Mouse (Mus musculus): ENCODE results near the gene Synrg. TPM values are rescaled to one million over a fixed set of nuclear protein-coding genes. Genes with fewer than 3 reads are reported as not detected.

Gene Synrg
- polyA plus RNA-seq, 1 experiment from 2014 or later: 11.6 TPM

DNA sequence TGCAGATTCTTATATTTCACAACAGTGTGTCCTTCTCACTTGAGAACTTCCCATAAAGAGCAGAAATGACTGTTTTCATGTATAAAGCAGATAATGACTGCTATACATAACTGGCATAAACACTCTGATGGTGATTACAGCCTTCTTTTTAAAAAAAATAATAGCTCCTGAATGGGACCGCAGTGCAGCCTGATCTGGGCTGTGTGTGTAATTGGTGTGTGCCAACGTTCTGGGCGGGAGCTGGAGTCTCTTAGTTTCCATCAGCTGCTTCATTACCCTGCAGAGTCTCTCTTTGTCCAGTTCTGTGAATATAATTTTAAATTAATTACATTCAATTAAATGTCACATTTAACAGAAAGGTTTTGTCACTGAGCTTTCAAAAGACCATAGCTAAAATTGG, 34.8 kb downstream of the Synrg start:
- H3K27me3 ChIP-seq (ENCODE audit: control insufficient read depth, insufficient read depth, low read length): no peaks in the 10 kb centered on the region
- 89% methylated on average over 3 of the region's 3 CpGs for WGBS
- no peak overlapping the region for H3K4me3 ChIP-seq (ENCODE audit: low read length)
- no peak for ATAC-seq (ENCODE audit: low FRiP score, low TSS enrichment)
- peaks cover 35% of the 10 kb centered on the region for H3K36me3 ChIP-seq (ENCODE audit: control insufficient read depth, insufficient read depth, low read length)
- no peaks in the 10 kb centered on the region for H3K9me3 ChIP-seq (ENCODE audit: control insufficient read depth, low read length)
- no peak overlapping the region for H3K27ac ChIP-seq (ENCODE audit: low read depth, low read length)
- no peak overlapping the region for H3K4me2 ChIP-seq (replicated peaks; ENCODE audit: low read depth, low read length)
- no peak overlapping the region for H3K9ac ChIP-seq (ENCODE audit: low read depth, low read length)
- no peaks in the 10 kb centered on the region for H3K4me1 ChIP-seq (ENCODE audit: control insufficient read depth, insufficient read depth, low read length)

DNA sequence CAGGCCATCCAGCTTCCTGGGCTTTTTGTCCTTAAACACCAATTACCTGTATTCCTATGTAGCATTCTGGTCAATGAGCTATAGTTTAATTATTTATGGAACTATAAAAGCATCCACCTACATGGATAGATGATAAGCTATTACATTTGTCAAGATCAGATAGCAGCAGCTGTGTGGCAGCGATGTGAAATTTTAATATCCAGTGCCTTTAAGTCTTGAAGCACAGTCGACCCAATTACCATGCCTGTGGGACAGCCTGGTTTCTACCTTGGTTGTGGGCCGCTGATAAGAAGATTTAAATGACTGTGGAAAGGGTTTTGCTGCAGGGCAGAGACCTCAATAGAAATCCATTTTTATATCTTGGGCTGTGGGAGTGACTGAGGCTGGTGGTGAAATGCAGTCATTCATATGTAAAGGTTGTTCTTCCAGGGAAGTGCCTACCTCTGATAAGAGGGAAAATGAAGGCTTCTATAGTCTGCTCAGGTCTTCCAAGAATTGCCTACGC, 35.2 kb downstream of the Synrg start:
- H3K27me3 ChIP-seq (ENCODE audit: control insufficient read depth, insufficient read depth, low read length): no peaks in the 10 kb centered on the region
- no peaks in the 10 kb centered on the region for H3K4me1 ChIP-seq (ENCODE audit: control insufficient read depth, insufficient read depth, low read length)
- 88% methylated on average over 4 of the region's 4 CpGs for WGBS
- peaks cover 34% of the 10 kb centered on the region for H3K36me3 ChIP-seq (ENCODE audit: control insufficient read depth, insufficient read depth, low read length)
- ATAC-seq (ENCODE audit: low FRiP score, low TSS enrichment): no peak
- H3K9me3 ChIP-seq (ENCODE audit: control insufficient read depth, low read length): no peaks in the 10 kb centered on the region
- no peak overlapping the region for H3K27ac ChIP-seq (ENCODE audit: low read depth, low read length)
- H3K4me3 ChIP-seq (ENCODE audit: low read length): no peak overlapping the region
- no peak overlapping the region for H3K4me2 ChIP-seq (replicated peaks; ENCODE audit: low read depth, low read length)
- no peak overlapping the region for H3K9ac ChIP-seq (ENCODE audit: low read depth, low read length)

DNA sequence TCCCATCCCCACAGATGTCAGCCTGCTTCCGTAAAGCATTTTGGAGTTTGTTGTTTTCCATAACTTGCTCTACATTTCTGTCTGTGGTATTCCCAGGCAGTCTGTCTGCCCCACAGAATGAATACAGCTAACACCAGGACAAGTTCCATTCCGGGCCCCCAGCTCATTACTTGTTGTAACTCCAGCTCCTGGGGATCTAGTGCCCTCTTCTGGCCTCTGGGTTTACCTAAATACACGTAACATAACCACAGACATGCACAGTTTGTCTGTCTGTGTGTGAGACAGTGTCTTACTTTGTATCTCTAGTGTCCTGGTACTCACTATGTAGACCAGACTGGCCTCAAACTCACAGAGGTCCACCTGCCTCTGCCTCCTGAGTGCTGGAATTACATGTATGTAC, 37.0 kb downstream of the Synrg start:
- Histone ChIP-seq H3K4me3 (ENCODE audit: low read length) (no peak overlapping the region), H3K27me3 (ENCODE audit: control insufficient read depth, insufficient read depth, low read length) (no peaks in the 10 kb centered on the region), H3K9me3 (ENCODE audit: control insufficient read depth, low read length) (no peaks in the 10 kb centered on the region), H3K9ac (ENCODE audit: low read depth, low read length) (no peak overlapping the region), H3K27ac (ENCODE audit: low read depth, low read length) (no peak overlapping the region), H3K36me3 (ENCODE audit: control insufficient read depth, insufficient read depth, low read length) (peaks cover 33% of the 10 kb centered on the region), H3K4me2 (replicated peaks; ENCODE audit: low read depth, low read length) (no peak overlapping the region), H3K4me1 (ENCODE audit: control insufficient read depth, insufficient read depth, low read length) (no peaks in the 10 kb centered on the region)
- WGBS: 87% methylated on average over 3 of the region's 3 CpGs
- no peak for ATAC-seq (ENCODE audit: low FRiP score, low TSS enrichment)

DNA sequence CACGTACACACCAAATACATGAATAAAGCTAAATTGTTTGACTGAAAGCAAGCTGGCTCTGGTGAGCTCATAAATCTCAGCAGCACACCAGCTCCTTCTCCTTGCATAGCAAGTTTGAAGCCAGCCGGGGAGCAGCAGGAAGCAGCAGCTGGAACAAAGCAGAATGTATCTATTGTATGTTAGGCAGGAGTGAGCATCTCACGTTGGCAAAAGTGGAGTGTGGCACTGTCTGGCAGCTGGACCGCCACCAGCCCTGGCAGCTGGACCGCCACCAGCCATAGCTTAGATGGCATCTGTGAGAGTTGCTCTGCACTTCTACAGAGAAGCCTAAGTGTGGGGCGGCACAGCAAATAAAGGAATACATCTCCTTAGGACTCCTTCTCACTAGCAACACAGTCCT, 39.8 kb downstream of the Synrg start:
- WGBS: 89% methylated on average over 6 of the region's 6 CpGs
- H3K27ac ChIP-seq (ENCODE audit: low read depth, low read length): no peak overlapping the region
- no peaks in the 10 kb centered on the region for H3K27me3 ChIP-seq (ENCODE audit: control insufficient read depth, insufficient read depth, low read length)
- no peak overlapping the region for H3K4me2 ChIP-seq (replicated peaks; ENCODE audit: low read depth, low read length)
- no peaks in the 10 kb centered on the region for H3K9me3 ChIP-seq (ENCODE audit: control insufficient read depth, low read length)
- peaks cover 31% of the 10 kb centered on the region; the same call in 1 of the 2 replicates for H3K36me3 ChIP-seq (ENCODE audit: control insufficient read depth, insufficient read depth, low read length)
- H3K9ac ChIP-seq (ENCODE audit: low read depth, low read length): no peak overlapping the region
- no peak overlapping the region for H3K4me3 ChIP-seq (ENCODE audit: low read length)
- ATAC-seq (ENCODE audit: low FRiP score, low TSS enrichment): no peak
- H3K4me1 ChIP-seq (ENCODE audit: control insufficient read depth, insufficient read depth, low read length): no peaks in the 10 kb centered on the region

DNA sequence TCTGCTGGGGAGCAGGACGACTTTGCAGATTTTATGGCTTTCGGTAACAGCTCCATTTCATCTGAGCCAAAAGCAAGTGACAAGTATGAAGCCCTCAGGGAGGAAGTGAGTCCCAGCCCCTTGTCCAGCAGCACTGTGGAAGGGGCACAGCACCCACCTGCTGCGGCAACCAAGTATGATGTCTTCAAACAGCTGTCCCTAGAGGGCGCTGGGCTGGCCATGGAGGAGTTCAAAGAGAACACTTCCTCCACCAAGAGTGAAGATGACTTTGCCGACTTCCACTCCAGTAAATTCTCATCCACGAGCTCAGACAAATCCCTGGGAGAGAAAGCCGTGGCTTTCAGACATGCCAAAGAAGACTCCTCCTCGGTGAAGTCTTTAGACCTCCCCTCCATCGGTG, 44.8 kb downstream of the Synrg start:
- no peak overlapping the region for H3K4me3 ChIP-seq (ENCODE audit: low read length)
- no peaks in the 10 kb centered on the region for H3K4me1 ChIP-seq (ENCODE audit: control insufficient read depth, insufficient read depth, low read length)
- no peaks in the 10 kb centered on the region for H3K9me3 ChIP-seq (ENCODE audit: control insufficient read depth, low read length)
- H3K27me3 ChIP-seq (ENCODE audit: control insufficient read depth, insufficient read depth, low read length): no peaks in the 10 kb centered on the region
- no peak overlapping the region for H3K9ac ChIP-seq (ENCODE audit: low read depth, low read length)
- no peak for ATAC-seq (ENCODE audit: low FRiP score, low TSS enrichment)
- peaks cover 26% of the 10 kb centered on the region; the same call in 1 of the 2 replicates for H3K36me3 ChIP-seq (ENCODE audit: control insufficient read depth, insufficient read depth, low read length)
- 81% methylated on average over 9 of the region's 9 CpGs for WGBS
- H3K4me2 ChIP-seq (replicated peaks; ENCODE audit: low read depth, low read length): no peak overlapping the region
- H3K27ac ChIP-seq (ENCODE audit: low read depth, low read length): no peak overlapping the region

DNA sequence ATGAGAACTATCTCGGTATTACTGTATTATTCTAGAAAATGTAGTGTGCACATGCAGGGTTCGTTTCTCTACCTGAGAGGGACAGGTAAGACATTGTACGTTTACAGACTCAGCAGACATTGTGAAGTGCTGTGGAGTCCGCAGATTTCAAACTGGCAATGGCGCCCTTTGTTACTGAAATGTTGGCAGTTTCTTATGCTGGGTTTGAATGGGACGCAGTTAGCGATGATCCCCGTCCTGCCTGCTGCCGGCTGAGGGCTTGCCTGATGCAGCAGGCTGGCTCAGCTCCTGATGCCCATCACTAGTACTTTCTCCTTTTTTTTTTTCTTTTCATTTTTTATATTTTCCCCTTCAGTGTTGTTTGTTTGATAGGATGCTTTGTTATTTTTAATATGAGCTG, 46.2 kb downstream of the Synrg start:
- no peak overlapping the region for H3K4me3 ChIP-seq (ENCODE audit: low read length)
- H3K27me3 ChIP-seq (ENCODE audit: control insufficient read depth, insufficient read depth, low read length): no peaks in the 10 kb centered on the region
- H3K27ac ChIP-seq (ENCODE audit: low read depth, low read length): no peak overlapping the region
- no peak for ATAC-seq (ENCODE audit: low FRiP score, low TSS enrichment)
- H3K36me3 ChIP-seq (ENCODE audit: control insufficient read depth, insufficient read depth, low read length): peaks cover 20% of the 10 kb centered on the region; the same call in 1 of the 2 replicates
- H3K4me2 ChIP-seq (replicated peaks; ENCODE audit: low read depth, low read length): no peak overlapping the region
- H3K9me3 ChIP-seq (ENCODE audit: control insufficient read depth, low read length): no peaks in the 10 kb centered on the region
- no peak overlapping the region for H3K9ac ChIP-seq (ENCODE audit: low read depth, low read length)
- no peaks in the 10 kb centered on the region for H3K4me1 ChIP-seq (ENCODE audit: control insufficient read depth, insufficient read depth, low read length)
- WGBS: 84% methylated on average over 9 of the region's 9 CpGs

DNA sequence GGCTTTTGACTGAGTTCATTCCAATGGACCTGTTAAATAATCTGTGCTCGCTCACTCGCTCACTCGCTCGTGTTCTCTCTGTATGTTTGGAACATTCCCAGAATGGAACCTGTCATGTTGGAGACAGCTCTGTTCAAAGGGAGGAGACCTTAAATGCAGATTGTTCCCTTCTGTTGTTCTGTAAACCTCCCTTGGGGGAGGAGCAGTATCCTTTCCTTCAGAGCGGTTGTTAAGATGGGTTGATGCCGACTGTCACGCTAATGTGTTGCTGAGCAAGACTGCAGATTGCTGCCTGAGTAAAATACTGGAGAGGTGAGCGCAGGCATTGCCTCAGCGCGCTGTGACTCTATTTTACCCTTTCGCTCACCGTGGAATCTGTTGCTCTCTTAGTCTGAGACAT, 46.8 kb downstream of the Synrg start:
- no peak for ATAC-seq (ENCODE audit: low FRiP score, low TSS enrichment)
- H3K9ac ChIP-seq (ENCODE audit: low read depth, low read length): no peak overlapping the region
- H3K27me3 ChIP-seq (ENCODE audit: control insufficient read depth, insufficient read depth, low read length): no peaks in the 10 kb centered on the region
- no peak overlapping the region for H3K4me2 ChIP-seq (replicated peaks; ENCODE audit: low read depth, low read length)
- peaks cover 14% of the 10 kb centered on the region; the same call in 1 of the 2 replicates for H3K36me3 ChIP-seq (ENCODE audit: control insufficient read depth, insufficient read depth, low read length)
- WGBS: 34% methylated on average over 12 of the region's 12 CpGs
- no peak overlapping the region for H3K27ac ChIP-seq (ENCODE audit: low read depth, low read length)
- H3K4me1 ChIP-seq (ENCODE audit: control insufficient read depth, insufficient read depth, low read length): no peaks in the 10 kb centered on the region
- H3K4me3 ChIP-seq (ENCODE audit: low read length): no peak overlapping the region
- H3K9me3 ChIP-seq (ENCODE audit: control insufficient read depth, low read length): no peaks in the 10 kb centered on the region

DNA sequence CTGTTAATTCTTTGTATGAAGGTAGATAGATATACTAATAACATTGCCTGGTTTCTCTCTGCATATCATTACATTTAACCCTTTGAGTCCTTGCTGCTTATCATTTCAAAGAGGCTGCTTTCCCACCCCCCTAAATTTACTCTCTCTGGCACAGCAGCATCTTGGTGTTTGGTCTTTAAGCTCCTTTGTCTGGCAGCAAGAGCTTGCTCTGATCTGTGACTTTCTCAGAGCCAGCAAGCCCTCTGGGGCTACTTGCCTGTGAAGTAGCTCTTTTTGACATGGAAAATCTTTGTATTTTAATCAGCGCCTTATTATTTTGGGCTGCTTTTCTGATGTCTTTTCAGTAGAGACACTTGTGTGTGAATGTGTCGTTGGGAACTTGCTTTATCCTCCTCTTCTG, 47.3 kb downstream of the Synrg start:
- Histone ChIP-seq H3K27me3 (ENCODE audit: control insufficient read depth, insufficient read depth, low read length) (no peaks in the 10 kb centered on the region), H3K36me3 (ENCODE audit: control insufficient read depth, insufficient read depth, low read length) (peaks cover 14% of the 10 kb centered on the region; the same call in 1 of the 2 replicates), H3K4me1 (ENCODE audit: control insufficient read depth, insufficient read depth, low read length) (no peaks in the 10 kb centered on the region), H3K27ac (ENCODE audit: low read depth, low read length) (no peak overlapping the region), H3K9me3 (ENCODE audit: control insufficient read depth, low read length) (no peaks in the 10 kb centered on the region), H3K4me2 (replicated peaks; ENCODE audit: low read depth, low read length) (no peak overlapping the region), H3K4me3 (ENCODE audit: low read length) (no peak overlapping the region), H3K9ac (ENCODE audit: low read depth, low read length) (no peak overlapping the region)
- WGBS: 64% methylated on average over 2 of the region's 2 CpGs
- no peak for ATAC-seq (ENCODE audit: low FRiP score, low TSS enrichment)

DNA sequence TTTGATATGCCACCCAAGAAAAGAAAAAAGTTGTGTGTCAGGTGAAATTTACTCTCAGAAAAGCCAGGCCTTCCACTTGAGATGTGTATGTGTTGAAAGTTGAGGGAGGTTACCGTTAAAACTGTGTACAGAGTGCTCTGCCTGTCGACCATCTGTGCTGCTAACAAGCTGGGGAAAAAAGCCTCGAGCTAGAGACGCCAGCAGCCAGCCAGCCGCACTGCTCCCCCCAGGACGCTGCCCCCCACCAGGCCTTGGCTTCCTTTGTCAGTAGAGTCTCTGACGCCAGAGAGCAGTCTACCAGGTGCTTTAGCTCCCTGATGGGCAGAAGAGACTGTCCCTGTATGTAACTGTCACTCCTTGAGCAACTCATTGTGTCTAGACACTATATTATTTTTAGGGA, 48.9 kb downstream of the Synrg start:
- H3K9me3 ChIP-seq (ENCODE audit: control insufficient read depth, low read length): no peaks in the 10 kb centered on the region
- H3K9ac ChIP-seq (ENCODE audit: low read depth, low read length): no peak overlapping the region
- H3K4me3 ChIP-seq (ENCODE audit: low read length): no peak overlapping the region
- H3K4me2 ChIP-seq (replicated peaks; ENCODE audit: low read depth, low read length): no peak overlapping the region
- H3K4me1 ChIP-seq (ENCODE audit: control insufficient read depth, insufficient read depth, low read length): no peaks in the 10 kb centered on the region
- ATAC-seq (ENCODE audit: low FRiP score, low TSS enrichment): no peak
- 28% methylated on average over 7 of the region's 7 CpGs for WGBS
- no peaks in the 10 kb centered on the region for H3K27me3 ChIP-seq (ENCODE audit: control insufficient read depth, insufficient read depth, low read length)
- H3K36me3 ChIP-seq (ENCODE audit: control insufficient read depth, insufficient read depth, low read length): peaks cover 14% of the 10 kb centered on the region; the same call in 1 of the 2 replicates
- no peak overlapping the region for H3K27ac ChIP-seq (ENCODE audit: low read depth, low read length)

Measured in kidney, embryonic 14.5 days (tissue).